Mouse (Mus musculus) liver, embryonic 14.5 days (tissue): ENCODE results near the gene Hic1. TPM values are rescaled to one million over a fixed set of nuclear protein-coding genes. Genes with fewer than 3 reads are reported as not detected.

Experiments used
- ATAC-seq: fragments of 200-750 bp; cut with Nextera tagmentation; 2 replicates; pipeline ENCODE4 v1.8.0; 2017; ENCODE audit warnings: moderate number of reproducible peaks, mild to moderate bottlenecking, moderate library complexity; ENCODE audit not compliant: insufficient read depth
- DNase-seq, 3 experiments: peaks; one replicate each; pipeline ENCODE4 v3.0.0-alpha.2; 2012 to 2013; ENCODE audit warnings: low read depth in 3 of 3, low spot score in 3 of 3
- H3K27ac ChIP-seq: fragments of 300-500 bp; sonication (generic); 2 replicates; pipeline ENCODE4 v1.5.1; 2014; ENCODE audit warnings: moderate library complexity, mild to moderate bottlenecking, control low read depth, inconsistent platforms
- H3K27me3 ChIP-seq: fragments of 300-500 bp; sonication (generic); 2 replicates; pipeline ENCODE4 v1.6.1; 2014; ENCODE audit warnings: mild to moderate bottlenecking, low read length, moderate library complexity; ENCODE audit not compliant: control insufficient read depth, insufficient read depth
- H3K36me3 ChIP-seq: fragments of 300-500 bp; sonication (generic); replicated peaks from 2 replicates; pipeline ENCODE4 v1.6.1; 2014; ENCODE audit warnings: low read depth; ENCODE audit not compliant: control insufficient read depth, insufficient read depth
- H3K4me1 ChIP-seq, 2 experiments: fragments of 200-500 bp in 1 of 2; fragments of 300-500 bp in 1 of 2; sonication (generic) in 1 of 2; replicated peaks; 2 replicates each; pipeline ENCODE4 v1.6.1; 2012 to 2014; ENCODE audit warnings: antibody characterized with exemption in 1 of 2, inconsistent platforms in 1 of 2, low read length in 1 of 2; ENCODE audit not compliant: control insufficient read depth in 2 of 2, insufficient read depth in 2 of 2
- H3K4me2 ChIP-seq: fragments of 300-500 bp; sonication (generic); 2 replicates; pipeline ENCODE4 v1.6.1; 2014; ENCODE audit warnings: low read depth, mild to moderate bottlenecking, control low read depth, moderate library complexity
- H3K4me3 ChIP-seq, 2 experiments: fragments of 200-500 bp in 1 of 2; fragments of 300-500 bp in 1 of 2; sonication (generic) in 1 of 2; 2 replicates each; pipeline ENCODE4 v1.5.1; 2012 to 2014; ENCODE audit warnings: low read depth in 2 of 2, low read length in 2 of 2, mild to moderate bottlenecking in 2 of 2, control low read depth in 1 of 2, inconsistent platforms in 1 of 2, moderate library complexity in 1 of 2; ENCODE audit not compliant: insufficient read depth in 1 of 2
- H3K9ac ChIP-seq: fragments of 300-500 bp; sonication (generic); replicated peaks from 2 replicates; pipeline ENCODE4 v1.6.1; 2014; ENCODE audit warnings: mild to moderate bottlenecking, control low read depth, moderate library complexity
- H3K9me3 ChIP-seq: fragments of 300-500 bp; sonication (generic); 2 replicates; pipeline ENCODE4 v1.6.1; 2016; ENCODE audit warnings: low read length, mixed read lengths; ENCODE audit not compliant: control insufficient read depth
- CTCF ChIP-seq: IDR thresholded peaks from 2 replicates; pipeline ENCODE4 v1.5.1; 2016; ENCODE audit warnings: antibody characterized with exemption, low read depth, control low read depth
- EP300 ChIP-seq: IDR thresholded peaks from 2 replicates; pipeline ENCODE4 v1.6.1; 2016; ENCODE audit warnings: antibody characterized with exemption, low read depth
- WGBS: fragments of 180-500 bp; shearing (Covaris S2); extraction: QIAGEN DNeasy Blood & Tissue Kit; methylation state at CpG from one replicate; pipeline ENCODE4 v1.1.7; 2014; ENCODE audit not compliant: insufficient replicate concordance; 5-methylcytosine and 5-hydroxymethylcytosine counted together
- polyA plus RNA-seq, 2 experiments: library from polyadenylated mRNA; depleted of rRNA in 1 of 2; stranded (reverse) in 1 of 2; unstranded in 1 of 2; fragments of >200 nt; fragmentation: Nextera tagmentation in 1 of 2; extraction: Ambion mirVana in 1 of 2; gene quantifications; 2 replicates each; pipeline versions ENCODE4 v1.2.1 to v1.2.3; 2012 to 2014

Gene Hic1
- polyA plus RNA-seq, 2 experiments, result 0.28 to 0.97 TPM

DNA sequence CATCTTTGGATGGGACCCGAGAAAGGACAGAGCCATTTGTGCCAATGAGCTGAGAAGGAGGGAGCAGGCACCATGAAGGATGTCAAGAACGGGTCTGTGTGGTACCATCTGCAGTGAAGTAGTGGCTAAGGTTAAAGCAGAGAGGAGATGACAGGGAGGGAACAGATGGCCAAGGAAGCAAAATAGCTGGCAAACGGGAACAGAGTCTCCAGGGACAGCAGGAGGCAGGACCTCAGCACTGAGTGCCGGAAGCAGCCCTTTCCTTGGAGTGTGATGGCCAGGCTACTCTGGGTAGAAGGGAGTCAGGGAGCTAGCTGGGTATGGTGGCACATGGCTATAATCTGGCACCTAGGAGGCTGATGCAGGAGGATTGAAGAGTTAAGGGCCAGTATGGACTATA is 29.5 kb upstream of the Hic1 start:
- Histone ChIP-seq H3K4me3 (no peak overlapping the region), H3K4me2 (no peak overlapping the region), H3K9me3 (no peaks in the 10 kb centered on the region), H3K36me3 (no peaks in the 10 kb centered on the region), H3K4me1 (0 out of 4 replicates have a peak, but pooled peaks cover 0 to 3% of the 10 kb centered on the region in 2 experiments), H3K27ac (no peak overlapping the region), H3K9ac (no peak overlapping the region), H3K27me3 (peaks cover 35% of the 10 kb centered on the region)
- WGBS, result 63% methylated on average over 4 of the region's 4 CpGs
- no peak for TF ChIP-seq EP300
- no peak for TF ChIP-seq CTCF
- ATAC-seq, result no peak
- DNase-seq, result no peak

DNA sequence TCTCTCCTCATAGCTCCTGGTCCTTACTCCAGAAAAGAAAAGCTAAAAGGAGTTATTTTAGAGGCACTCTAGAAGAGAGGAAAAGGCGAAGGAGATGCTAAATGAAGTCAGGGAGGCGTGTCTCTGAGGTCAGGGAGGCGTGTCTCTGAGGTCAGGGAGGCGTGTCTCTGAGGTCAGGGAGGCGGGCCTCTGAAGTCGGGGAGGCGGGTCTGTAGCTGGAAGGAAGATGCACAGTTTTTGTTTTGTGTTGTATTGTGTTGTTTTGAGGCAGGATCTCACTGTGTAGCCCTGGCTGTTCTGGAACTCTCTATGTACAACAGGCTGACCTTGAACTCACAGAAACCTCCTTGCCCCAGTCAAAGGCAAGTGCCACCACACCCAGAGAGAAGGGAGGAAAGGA is 28.6 kb upstream of the Hic1 start:
- Histone ChIP-seq H3K4me3 (no peak overlapping the region), H3K4me1 (0 out of 4 replicates have a peak, but pooled peaks cover 0 to 3% of the 10 kb centered on the region in 2 experiments), H3K9ac (no peak overlapping the region), H3K9me3 (no peaks in the 10 kb centered on the region), H3K27me3 (peaks cover 44% of the 10 kb centered on the region), H3K4me2 (no peak overlapping the region), H3K36me3 (no peaks in the 10 kb centered on the region), H3K27ac (no peak overlapping the region)
- ATAC-seq (no peak), DNase-seq (no peak)
- no peak for TF ChIP-seq CTCF
- no peak for TF ChIP-seq EP300
- WGBS, result 21% methylated on average over 7 of the region's 7 CpGs

DNA sequence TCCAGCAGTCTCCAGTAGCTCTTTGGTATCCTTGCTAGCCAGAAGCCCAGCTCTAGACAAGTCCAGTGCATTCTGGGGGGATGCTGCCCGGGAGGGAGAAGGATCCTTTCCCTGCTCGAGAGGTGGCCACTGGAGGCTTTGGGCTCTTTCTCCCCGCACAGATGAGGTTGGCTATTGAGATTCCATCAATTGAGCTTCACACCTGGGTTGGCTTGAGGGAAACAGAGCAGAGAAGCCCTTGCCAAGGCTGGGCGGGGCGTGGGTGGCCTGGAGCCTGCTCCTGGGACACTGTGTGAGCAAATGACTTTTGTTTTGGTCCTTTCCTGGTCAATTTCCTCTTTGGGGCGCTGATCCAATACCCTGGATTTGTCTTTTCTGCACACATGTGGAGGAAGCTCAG is 26.8 kb upstream of the Hic1 start:
- 51% methylated on average over 6 of the region's 6 CpGs for WGBS

DNA sequence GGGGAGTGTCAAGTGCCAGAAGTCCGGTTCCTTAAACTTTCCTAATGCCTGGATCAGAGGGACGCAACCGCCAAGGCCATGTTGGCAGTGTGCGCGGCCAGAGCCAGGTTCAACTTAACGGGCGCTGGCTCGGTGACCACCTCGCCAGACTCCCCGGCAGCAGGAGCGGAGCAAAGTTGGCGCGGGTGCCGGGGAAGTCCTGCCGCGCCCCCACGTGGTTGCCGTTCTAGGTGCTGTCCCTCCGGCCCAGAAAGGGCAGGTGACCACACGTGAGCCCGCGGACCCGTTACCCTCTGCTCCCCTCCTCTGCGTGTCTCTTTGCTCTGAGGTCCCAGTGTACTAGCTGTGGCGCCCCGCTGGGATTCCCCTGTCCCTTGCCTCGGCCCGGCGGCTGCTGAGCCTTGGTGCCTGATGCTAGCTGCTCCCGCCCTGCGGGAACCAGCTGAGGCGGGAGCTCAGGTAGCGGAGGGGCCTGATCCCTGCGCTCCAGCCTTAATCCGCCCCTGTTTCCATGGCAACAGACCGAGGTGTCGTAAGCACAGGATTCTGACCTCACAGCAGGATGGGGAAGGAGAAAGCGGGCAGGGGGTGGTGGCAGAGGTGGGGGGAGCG is 25.6 kb upstream of the Hic1 start:
- Histone ChIP-seq H3K4me1 (peaks cover 0 to 8% of the 10 kb centered on the region in 2 experiments; a peak in 2 of 4 replicates), H3K9ac (no peak overlapping the region), H3K4me2 (peak overlapping the region; percentile 56), H3K4me3 (peak overlapping the region; percentile 8 to 37; a peak in 2 of 4 replicates), H3K27me3 (peaks cover 52% of the 10 kb centered on the region), H3K27ac (no peak overlapping the region), H3K36me3 (no peaks in the 10 kb centered on the region), H3K9me3 (no peaks in the 10 kb centered on the region)
- TF ChIP-seq EP300, result no peak
- peak in 1 of 3 experiments; percentile 22 for DNase-seq
- ATAC-seq, result no peak
- 1% methylated on average over 39 of the region's 39 CpGs for WGBS

More for the DNA sequence above, 26.8 kb upstream of the Hic1 start:
- no peak for TF ChIP-seq EP300
- no peak for TF ChIP-seq CTCF
- DNase-seq (no peak), ATAC-seq (no peak)
- Histone ChIP-seq H3K9ac (no peak overlapping the region), H3K4me2 (no peak overlapping the region), H3K4me1 (0 out of 4 replicates have a peak, but pooled peaks cover 0 to 4% of the 10 kb centered on the region in 2 experiments), H3K27ac (no peak overlapping the region), H3K4me3 (no peak overlapping the region), H3K27me3 (peaks cover 52% of the 10 kb centered on the region), H3K36me3 (no peaks in the 10 kb centered on the region), H3K9me3 (no peaks in the 10 kb centered on the region)

DNA sequence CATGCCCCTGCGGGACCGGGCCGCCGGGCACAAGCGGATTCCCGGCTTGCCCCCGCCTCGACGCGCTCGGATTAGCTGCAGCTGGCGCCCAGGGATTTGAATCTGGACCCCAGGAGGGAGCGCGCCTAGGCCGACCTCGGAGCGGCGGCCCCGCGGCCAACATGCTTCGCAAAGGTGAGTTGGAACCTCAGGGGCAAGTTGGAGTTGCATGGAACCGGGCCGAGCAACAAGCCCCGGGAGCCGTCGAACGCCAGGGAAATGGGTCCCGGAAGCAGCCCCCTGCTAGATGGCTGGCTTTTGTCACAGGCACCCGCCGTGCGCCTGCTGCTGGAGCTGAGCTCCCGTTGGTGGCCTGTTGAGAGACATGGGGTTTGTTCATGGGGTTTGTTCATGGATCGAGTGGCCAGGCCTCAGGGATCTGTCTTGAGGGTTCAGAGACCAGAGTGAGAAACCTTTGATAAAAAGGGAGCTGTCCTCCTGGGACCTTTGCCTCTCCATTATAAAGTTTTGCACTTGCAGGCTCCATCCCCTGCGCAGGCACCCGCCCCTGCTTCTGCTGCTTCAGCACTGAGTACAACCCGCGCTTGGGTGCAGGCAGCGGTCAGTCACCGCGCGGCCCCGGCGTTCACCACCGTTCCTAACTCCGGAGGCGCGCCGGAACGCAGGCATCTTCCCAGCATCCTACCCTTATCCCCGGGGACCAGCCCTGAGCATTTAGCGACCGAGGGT is 25.0 kb upstream of the Hic1 start:
- under 1% methylated on average over 52 of the region's 52 CpGs for WGBS
- peak overlapping the region; percentile 8 to 59; a peak in 3 of 4 replicates for H3K4me3 ChIP-seq
- H3K4me1 ChIP-seq, result peaks cover 2 to 12% of the 10 kb centered on the region in 2 experiments; a peak in 3 of 4 replicates
- TF ChIP-seq CTCF, result no peak
- TF ChIP-seq EP300, result no peak
- H3K27me3 ChIP-seq, result peaks cover 52% of the 10 kb centered on the region
- H3K4me2 ChIP-seq, result peak overlapping the region; percentile 56
- ATAC-seq (no peak), DNase-seq (no peak)
- no peaks in the 10 kb centered on the region for H3K9me3 ChIP-seq
- H3K9ac ChIP-seq, result no peak overlapping the region
- H3K36me3 ChIP-seq, result no peaks in the 10 kb centered on the region
- no peak overlapping the region for H3K27ac ChIP-seq
